Mouse (Mus musculus) embryo, embryonic 9.5 days (tissue): ENCODE measurements at regions not wholly inside any gene's neighbourhood (a gene's known extent, or its start where the extent isn't known, plus 50 kb on each side); places are given as distances from the start of the nearest gene placed in this dataset.

ENCODE experiments used
- DNase-seq: peaks from one replicate; pipeline ENCODE4 v3.0.0-alpha.2; 2017; ENCODE audit errors: extremely low spot score

- no peak for DNase-seq
These were observed 548.9 kb upstream of the Nrp1 start for GRCm38 (mm10) chr8:127809203-127810155.

- no peak for DNase-seq
These were observed 547.1 kb upstream of the Nrp1 start for GRCm38 (mm10) chr8:127811338-127811737.

- no peak for DNase-seq
These were observed 543.5 kb upstream of the Nrp1 start for GRCm38 (mm10) chr8:127814785-127815523.

GRCm38 (mm10) chr8:127820741-127821170 lies 537.6 kb upstream of the Nrp1 start:
- DNase-seq = no peak

GRCm38 (mm10) chr8:127821646-127822045 lies 536.8 kb upstream of the Nrp1 start:
- no peak for DNase-seq

- DNase-seq = no peak
These were observed 533.4 kb upstream of the Nrp1 start for GRCm38 (mm10) chr8:127825041-127825440.

- no peak for DNase-seq
These were observed 530.6 kb upstream of the Nrp1 start for GRCm38 (mm10) chr8:127827826-127828225.

- no peak for DNase-seq
These were observed 528.7 kb upstream of the Nrp1 start for GRCm38 (mm10) chr8:127829659-127830058.

GRCm38 (mm10) chr8:127834006-127834405 lies 524.4 kb upstream of the Nrp1 start:
- DNase-seq = no peak

- DNase-seq = no peak
These were observed 521.8 kb upstream of the Nrp1 start for GRCm38 (mm10) chr8:127836410-127837206.

GRCm38 (mm10) chr8:127838311-127838710 lies 520.1 kb upstream of the Nrp1 start:
- no peak for DNase-seq

GRCm38 (mm10) chr8:127847332-127848018 lies 510.9 kb upstream of the Nrp1 start:
- DNase-seq = no peak

GRCm38 (mm10) chr8:127849926-127850325 lies 508.5 kb upstream of the Nrp1 start:
- DNase-seq = no peak

GRCm38 (mm10) chr8:127855653-127856300 lies 502.6 kb upstream of the Nrp1 start:
- DNase-seq = no peak

- DNase-seq = no peak
These were observed 501.9 kb upstream of the Nrp1 start for GRCm38 (mm10) chr8:127856351-127857135.

GRCm38 (mm10) chr8:127859036-127859435 lies 499.4 kb upstream of the Nrp1 start:
- DNase-seq = no peak

- no peak for DNase-seq
These were observed 498.0 kb upstream of the Nrp1 start for GRCm38 (mm10) chr8:127860376-127860775.

- no peak for DNase-seq
These were observed 497.5 kb upstream of the Nrp1 start for GRCm38 (mm10) chr8:127860891-127861290.

- no peak for DNase-seq
These were observed 473.8 kb upstream of the Nrp1 start for GRCm38 (mm10) chr8:127884641-127885040.

- no peak for DNase-seq
These were observed 473.2 kb upstream of the Nrp1 start for GRCm38 (mm10) chr8:127885211-127885610.
